Mouse (Mus musculus): ENCODE measurements at regions not wholly inside any gene's neighbourhood (a gene's known extent, or its start where the extent isn't known, plus 50 kb on each side); places are given as distances from the start of the nearest gene placed in this dataset.
"Not testable (repeated sequence)": the region's sequence is repeated elsewhere in the genome, so short reads cannot be mapped to it uniquely, and the experiment has no call there.

DNA sequence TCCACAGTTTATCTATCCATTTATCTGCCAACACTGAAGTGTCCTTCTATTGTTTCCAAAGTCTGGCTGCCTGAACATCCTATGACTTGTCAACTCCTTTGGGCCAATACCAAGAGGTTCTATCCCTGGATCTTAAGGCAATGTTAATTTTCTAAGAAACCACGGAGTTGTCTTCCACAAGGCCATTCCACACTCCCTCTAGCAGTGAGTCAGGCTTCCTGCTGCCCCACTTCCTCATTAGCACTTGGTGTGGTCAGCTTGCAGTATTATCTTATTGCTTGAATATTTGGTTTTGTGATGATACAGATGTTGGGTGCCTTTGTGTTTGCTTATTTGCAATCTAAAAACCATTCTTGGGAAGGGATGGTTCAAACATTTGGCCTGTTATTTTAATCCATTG lies 87.5 kb upstream of the Ppp2r2d start:
- no peak for DNase-seq

DNA sequence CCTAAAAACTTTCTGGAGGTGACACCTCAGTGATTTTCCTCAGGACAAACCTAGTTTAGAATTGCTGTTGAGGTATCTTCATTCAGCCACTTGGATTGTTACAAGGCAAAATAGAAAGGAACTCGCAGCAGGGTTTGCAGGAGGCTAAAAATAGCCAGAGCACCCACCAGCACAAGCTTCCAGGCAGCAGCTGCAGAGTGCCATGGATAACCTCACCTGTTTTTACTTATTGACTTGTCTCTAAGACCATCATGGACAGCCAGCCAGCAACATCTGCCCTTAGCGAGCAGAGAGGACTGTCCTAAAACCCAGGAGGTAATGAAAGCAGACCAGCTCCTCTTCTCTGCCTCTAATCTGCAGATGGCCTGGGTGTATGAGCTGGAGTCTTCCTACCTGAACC lies 97.4 kb upstream of the Ppp2r2d start:
- no peak for DNase-seq

DNA sequence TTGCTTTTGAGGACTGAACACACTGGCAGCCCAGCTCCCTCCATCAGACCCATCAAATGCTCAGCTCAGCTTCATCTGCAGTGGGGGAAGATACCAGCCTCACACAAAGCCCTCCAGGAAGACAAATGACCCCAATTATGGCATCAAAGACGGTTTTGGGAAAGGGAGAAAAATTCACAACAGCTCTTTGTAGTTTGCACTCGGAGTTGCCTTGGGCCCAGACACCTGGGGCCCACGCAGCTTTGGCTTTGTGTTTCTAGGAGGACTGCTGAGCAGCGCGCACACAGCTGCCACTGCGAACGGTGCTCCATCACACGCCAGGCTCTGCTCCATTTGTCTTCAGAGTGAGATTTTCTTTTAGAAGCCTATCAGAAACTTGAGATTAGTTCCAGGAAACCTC lies 99.3 kb upstream of the Ppp2r2d start:
- DNase-seq, result no peak

DNA sequence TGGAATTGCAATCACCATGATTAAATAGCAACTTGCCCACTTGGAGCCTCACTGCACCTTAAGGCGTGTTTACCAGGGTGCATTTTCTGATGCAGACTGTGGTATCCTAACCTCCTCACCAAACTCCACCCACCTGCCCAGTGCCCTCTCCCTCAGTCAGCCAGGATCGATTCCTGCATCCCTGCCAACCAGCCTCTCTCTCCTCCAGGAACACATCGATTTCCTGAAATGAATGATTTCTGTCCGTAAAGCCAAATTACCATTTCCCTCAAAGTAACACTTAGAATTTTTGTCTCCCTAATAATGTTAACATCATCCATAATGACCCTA lies 103.4 kb upstream of the Ppp2r2d start:
- peak in 1 of 2 experiments; percentile 8 for DNase-seq

DNA sequence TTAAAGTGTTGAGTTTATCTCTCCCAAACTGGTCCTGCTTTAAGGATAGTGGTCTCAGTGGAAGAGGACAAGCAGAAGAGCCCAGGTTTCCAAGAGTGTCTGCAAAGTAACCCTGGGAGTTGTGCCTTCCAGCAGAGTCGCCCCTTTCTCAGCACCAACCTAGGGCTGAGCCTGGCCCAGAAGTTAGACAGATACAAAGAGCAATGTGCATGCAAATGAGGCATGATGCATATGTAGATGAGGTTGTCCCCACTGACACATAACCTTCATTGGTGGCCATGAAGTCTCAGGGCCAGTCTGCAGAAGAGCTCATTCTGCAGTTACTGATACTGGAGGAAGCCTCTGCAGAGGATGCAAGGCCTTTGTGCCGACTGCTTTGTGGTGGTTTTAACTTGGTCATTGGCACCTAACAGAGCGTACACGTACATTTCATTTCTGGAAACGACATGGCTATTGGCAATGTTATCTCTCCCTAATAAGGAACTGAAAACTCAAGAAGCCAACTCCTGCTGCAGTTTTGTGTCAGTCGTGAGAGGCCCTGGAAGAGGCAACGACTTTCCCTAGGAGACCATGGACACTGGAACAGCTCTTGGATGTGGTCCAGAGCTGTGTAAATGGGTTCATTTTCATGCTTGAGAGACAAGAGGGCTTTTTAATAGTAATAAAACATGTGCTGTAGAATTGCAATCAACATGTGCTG lies 103.9 kb upstream of the Ppp2r2d start:
- peak in 1 of 2 experiments; percentile 27 for DNase-seq

DNA sequence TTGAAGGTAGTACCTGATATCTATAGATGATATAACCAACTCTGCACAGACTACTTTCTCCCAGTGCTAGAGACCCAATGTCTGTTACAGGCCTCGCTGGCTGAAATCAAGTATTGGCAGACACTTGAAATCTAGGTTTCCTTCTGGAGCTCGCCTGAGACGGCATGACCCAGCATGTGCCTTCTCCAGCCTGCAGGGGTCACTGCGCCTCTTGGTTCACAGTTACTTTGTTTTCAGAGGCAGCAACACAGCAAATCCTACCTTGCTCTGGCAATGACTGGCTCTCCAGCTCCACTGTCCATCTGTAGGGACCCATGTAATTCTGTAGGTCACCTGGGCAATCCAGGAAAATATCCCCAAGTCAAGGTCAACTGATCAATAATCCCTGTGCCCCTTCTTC lies 111.6 kb upstream of the Ppp2r2d start:
- DNase-seq, result peak; percentile 38 to 52

DNA sequence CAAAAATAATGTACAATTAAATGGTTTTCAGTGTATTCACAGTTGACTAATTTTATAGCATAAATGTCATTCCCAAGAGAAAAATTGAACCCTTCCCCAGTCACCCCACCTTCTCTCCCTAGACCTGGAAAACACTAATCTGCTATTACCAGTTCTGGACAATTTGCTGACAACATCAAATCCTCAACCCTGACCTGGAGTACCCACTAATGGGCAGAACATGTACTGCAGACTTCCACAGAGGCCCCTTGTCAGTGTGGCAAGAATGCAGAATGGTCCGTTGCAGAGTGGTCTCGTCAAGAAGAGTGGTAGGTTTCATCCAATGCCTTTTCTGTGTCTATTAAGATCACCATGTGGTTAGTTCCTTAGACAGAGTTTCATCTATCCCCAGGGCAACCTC lies 121.0 kb upstream of the Ppp2r2d start:
- no peak for DNase-seq

DNA sequence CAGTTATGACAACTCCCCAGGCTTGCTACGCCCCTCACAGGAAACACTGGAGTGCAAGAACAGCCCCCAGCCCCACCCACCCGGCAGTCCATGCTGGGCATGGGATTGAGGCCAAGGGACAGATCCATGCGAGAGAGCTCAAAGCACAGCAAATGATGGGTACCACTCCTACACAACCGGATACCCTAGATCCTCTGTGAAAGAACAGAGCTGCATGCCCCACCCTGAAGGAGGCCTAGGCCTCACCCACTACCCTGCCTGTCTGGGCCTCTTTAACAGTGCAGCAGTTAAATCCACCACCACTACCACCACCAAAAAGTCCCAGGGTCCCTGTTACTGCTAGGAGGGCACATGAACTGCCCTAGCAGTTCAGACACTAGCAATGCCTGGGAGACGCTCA lies 126.3 kb upstream of the Ppp2r2d start:
- DNase-seq, result no peak

DNA sequence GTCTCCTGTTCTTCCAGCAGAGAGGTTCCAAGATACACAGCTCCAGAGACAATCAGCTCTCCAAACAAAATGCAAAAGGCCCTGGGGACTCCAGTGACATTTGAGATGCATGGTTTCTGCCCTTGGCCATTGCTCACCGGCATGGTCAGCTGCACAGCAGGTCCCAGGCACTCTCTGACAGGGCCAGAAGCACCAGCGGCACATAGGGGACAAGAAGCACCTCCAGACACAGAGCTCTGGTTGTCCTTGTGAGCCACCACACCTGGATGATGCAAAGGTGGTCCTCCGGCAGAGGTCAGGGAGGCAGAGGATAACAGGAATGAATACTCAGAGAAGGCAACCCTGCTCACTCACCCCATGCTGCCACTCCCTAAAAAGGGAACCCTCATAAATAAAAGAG lies 126.8 kb upstream of the Ppp2r2d start:
- DNase-seq, result no peak

DNA sequence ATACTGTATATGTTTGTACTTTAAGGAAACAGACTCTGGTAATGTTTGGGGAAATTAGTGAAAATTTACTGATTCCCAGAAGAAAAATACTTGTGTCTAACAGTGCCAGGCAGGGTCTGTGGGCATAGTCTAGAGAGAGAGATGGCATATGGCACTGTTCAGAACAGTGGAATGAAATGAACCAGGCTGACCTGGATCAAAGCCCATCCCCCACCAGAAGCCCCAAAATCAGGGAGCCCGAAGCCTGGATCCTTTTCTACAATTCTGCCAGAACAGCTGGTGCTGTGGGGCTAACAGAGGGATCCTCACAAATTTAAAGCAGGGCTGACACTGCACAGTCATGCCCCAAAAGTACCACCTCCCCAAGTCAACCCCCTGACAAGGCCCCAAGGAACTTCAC lies 131.1 kb upstream of the Ppp2r2d start:
- no peak for DNase-seq

DNA sequence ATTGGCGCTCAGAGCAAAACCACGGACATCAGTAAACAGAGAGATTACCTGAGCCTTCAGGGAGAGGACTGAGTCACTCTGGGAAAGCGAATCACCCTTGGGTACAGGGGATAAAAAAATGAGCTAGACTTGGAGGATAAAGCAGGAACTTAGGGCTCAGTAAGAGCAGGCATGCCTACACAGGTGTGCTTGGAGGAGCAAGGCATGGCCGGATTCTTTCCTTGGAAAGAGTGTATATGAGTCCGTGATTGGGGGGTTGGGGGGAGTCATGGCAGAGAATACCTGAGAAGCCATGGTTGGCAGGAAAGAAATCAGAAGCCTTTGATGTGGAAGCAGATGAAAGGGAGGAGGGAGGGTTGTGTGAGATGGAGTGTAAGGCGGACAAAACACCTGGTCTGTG lies 137.5 kb upstream of the Ppp2r2d start:
- no peak for DNase-seq

DNA sequence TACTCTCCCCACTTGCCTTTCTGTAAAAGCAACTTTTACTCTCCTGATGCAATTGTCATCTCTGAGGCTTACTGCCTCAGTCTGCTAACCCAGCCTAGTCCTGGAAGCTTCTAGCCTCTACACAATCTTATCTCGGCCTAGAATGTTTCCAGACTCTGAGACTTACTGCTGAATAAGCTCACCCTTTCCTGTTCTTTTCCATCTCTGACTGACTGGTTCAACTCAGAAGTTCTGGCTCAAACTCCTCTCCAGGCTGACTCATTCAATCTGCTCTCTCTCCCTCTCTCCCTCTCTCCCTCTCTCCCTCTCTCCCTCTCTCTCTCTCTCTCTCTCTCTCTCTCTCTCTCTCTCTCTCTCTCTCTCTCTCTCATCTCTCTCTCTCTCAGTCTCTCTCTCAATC lies 146.3 kb upstream of the Ppp2r2d start:
- DNase-seq, result not testable (repeated sequence)

DNA sequence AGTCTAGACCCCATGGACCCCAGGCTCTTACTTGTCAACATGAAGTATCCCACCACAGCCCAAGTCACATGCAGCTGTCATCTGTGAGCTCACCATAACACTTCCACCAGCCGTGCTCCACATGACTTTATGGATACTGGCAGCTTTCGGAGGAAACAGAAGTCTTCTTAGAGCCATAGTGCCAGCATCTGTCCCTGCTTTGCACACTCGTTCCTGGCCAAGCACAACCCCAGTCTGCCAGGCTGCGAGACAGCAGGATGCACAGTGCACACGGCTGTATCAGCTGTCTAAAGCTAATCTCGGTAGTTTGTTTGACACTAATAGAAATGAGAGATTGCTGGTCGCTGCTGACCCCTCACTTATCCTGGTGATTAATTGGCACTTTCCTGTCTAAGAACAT lies 163.7 kb upstream of the Ppp2r2d start:
- no peak for DNase-seq

DNA sequence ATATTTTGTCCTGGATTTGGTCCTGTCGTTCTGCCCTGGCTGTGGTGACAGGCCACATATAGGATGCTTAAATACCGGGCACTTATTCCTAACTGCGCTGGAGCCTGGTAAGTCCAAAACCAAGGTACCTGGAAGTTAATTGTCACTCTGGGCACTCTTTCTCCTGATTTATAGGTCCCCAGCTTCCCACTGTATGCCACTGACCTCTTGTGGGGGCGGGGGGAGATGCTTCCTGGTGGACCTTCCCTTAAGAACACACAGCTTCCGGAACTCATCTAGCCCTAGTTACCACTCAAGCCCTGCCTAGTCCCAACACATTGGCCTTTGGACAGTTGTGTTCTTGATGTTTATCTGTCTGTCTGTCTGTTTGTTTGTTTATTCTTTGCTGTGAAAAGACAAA lies 165.3 kb upstream of the Ppp2r2d start:
- DNase-seq, result no peak

DNA sequence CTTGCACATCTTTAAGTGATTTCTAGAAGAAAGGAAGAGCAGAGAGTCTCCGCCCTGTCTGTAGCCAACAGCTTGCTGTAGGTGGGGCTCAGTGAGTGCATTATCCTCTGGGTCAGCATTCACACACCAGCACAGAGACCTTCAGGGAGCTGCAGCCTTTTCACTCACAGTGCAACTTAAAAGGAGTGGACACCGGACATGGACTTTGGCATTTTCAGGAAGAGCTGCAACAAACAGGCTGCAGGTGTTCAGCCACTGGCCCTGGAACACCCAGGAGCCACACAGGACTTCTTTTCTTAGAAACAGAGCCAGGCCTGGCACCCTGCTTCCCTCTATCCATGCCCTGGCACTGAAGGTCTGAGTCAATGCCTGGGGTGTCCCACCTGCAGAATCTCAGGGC lies 166.3 kb upstream of the Ppp2r2d start:
- no peak for DNase-seq

DNA sequence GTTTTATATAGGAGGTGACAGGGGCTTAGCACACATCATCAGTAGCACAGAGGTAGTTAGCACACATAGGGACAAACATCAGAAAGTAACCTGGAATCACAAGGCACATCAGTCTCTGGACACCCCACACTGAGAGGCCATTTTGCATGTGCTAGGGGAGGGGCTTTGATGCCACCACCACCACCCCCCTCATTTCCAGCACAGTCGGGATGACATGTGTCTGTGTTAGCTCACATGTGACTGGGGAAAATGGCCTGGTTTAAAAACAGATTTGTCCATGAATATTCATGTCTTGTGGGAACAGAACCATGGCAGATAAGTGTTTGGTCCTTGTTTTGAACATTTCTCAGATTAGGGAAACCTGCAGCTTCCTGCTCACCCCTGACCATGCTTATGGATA lies 172.9 kb upstream of the Ppp2r2d start:
- no peak for DNase-seq

DNA sequence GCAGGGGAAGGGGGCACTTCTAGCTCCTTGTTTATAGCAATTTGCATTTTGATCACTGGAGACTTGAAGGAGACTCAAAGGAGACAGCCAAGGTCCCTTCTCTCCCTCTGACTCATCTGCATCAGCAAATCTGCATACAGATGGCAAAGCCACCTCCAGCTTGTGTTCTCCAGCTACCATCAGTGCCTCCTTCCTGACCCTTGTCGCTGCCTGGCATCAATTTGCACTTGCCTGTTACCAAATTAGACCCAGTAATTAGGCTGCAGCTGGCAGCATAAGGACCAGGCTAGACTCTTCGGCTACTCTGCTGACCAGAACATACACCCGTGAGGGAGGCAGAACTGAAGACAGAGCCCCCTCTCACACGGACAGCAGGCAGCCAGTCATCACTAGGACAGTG lies 177.5 kb upstream of the Ppp2r2d start:
- DNase-seq, result peak in 1 of 2 experiments; percentile 1

DNA sequence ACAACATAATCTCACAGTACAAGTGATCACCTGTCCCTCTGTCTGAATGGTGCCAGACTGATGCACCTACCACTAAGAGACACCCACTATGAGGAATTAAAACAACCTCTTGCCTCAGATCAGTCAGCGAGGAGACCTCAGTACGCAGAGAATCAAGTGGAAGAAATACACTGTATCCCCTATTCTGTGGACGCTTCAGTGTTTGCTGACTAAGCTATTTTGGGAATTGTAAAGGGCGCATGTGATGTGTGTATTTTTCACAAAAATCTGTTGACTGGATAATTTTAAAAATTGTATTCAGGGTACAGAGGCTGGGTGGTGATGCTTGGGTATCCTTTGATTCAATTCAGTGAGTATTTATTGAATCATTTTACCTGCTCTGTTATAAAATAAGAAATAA lies 185.8 kb upstream of the Ppp2r2d start:
- DNase-seq, result no peak

DNA sequence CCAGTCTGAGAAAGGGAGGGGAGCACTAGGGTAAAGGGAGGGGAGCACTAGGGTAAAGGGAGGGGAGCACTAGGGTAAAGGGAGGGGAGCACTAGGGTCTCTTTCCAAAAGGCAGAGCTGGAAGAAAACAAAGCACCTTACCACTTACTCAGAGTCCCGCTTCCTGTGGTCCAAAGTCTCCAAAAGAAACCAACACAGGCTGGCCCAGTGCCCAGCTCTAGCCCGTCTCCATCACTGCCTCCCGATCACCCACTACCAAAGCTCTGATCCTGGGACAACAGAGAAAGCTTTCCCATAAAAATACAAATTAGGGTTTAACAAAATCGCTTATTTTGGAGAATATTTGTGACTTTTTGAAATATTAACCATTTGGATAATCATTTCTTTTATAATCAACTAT lies 188.4 kb upstream of the Ppp2r2d start:
- no peak for DNase-seq

DNA sequence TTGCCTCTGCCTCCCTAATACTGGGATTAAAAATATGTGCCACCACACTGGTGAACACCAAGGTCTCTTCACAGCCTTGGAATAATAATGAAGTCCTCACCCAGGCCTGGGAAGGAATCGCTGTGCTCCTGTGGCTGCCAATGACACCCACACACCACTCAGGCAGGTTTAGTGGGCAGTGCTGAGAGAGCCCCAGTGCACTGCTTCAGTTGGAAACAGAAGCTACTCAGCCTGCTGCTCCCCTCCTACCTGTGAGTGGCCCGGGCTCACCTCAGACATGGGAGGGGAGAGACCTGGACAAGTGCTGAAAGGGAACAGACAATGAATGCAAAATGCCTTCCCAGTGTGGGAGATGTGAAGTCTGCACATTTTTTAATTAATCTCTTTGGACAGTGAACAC lies 188.8 kb upstream of the Ppp2r2d start:
- DNase-seq, result no peak

DNA sequence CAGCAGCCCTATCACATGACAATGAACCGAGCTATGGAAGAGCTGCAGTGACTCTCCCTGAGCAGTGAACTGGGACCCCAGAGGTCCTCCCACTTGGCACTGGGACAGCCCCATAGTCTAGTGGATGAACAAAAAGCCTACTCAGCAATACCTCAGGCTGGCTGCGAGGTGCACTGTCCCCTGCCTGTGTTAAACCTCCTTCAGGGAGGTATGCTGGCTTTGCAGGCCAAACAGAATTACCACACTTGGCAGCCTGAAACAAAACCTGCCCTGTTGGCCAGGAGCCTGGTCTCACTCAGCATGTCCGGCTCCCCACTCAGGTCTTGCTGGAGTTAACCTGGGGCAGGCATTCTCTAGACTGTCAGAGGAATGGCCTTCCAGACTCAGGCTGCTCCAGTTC lies 189.9 kb upstream of the Ppp2r2d start:
- DNase-seq, result no peak

DNA sequence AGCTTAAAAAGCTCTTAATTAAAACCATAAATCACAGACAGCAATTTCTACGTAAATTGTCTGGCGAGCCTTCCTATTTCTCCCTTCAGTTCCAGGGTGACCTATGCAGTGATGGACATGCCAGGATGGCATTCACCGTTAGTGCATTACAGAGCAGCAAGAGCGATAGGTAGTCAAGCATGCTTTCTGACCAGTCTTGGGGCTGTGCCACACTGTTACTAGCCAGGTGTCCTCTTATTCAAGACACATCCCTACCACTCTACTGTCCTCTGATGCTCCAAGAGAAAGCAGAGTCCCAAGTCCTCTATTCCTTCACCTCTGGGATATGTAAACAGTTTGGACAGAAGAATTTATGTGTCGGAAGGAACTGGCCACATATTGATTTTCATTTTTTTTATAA lies 194.9 kb upstream of the Ppp2r2d start:
- DNase-seq, result no peak

DNA sequence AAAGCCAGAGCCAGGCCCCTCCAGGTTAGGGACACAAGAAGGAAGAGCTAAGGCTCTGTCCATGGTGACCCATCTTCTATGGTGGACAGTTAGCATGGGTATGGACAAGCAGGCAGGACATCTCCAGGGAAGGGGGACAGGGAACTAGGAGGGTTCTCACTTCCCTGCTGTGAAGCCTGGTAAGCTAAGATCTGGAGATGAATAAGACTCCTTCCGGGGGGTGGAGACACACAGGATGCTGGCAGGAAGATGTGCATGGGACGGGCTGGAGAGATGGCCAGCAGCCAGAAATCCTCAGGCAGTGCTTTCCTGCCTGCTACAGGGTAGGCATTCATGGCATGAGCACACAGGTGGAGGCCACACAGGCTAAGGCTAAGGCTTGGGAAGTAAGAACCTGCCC lies 198.2 kb upstream of the Ppp2r2d start:
- DNase-seq, result peak in 1 of 2 experiments; percentile 5

DNA sequence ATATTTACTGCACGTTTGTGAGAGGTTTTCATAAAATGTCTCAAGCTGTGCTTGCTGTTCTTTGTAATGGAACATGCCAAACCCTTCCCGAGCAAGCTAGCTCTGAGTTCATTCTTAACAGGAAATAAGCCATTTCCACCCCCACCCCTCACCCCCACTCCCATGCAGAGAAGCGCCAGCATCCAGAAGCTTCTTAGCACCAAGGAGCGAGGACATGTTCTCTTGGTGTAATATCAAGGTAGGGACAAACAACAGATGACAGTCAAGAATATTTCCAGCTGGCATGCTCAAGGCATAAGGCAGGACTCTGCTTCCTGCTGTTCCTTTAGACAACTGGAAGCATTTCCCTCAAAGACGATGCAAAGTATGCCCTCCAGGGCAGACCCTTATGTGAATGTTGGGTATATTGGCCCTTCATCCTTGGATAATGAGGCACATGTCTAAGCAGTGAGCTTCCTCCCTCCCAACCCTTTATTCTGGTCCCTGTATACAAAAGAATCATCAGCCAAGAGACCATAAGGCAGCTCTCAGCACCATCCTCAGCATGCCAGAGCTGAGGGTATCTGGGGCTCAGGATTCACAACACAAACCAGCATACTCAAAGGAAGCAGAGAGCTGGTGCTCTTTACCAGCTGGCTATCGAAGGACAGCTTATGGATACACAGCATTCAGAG lies 205.2 kb upstream of the Ppp2r2d start:
- no peak for DNase-seq

DNA sequence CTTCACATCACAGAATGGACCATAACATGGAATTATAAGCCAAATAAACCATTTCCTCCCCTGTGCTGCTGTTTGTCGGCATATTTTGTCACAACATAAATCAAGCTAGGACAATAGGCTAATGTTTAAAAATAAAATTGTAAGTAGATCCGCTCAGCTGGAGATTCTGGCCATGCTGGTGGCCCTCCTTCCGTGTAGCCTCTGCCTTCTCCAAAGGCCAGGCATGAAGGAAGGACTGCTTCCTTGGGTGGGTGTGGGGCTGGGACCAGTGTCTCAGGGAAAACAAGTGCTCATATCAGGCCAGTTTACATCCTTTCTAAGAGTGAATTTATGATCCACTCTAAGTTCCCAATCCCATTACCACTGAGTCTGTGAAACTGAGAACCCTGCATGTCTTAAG lies 206.3 kb upstream of the Ppp2r2d start:
- DNase-seq, result no peak
